Mouse (Mus musculus) forebrain, postnatal 0 days (tissue): ENCODE data around the gene C1ra. TPM values are rescaled to one million over a fixed set of nuclear protein-coding genes. Genes with fewer than 3 reads are reported as not detected.
"Not testable (repeated sequence)": the region's sequence is repeated elsewhere in the genome, so short reads cannot be mapped to it uniquely, and the experiment has no call there.

Experiments used
- ATAC-seq: fragments of 200-750 bp; cut with Nextera tagmentation; 2 replicates; pipeline ENCODE4 v1.8.0; 2017; ENCODE audit warnings: mild to moderate bottlenecking, moderate library complexity
- DNase-seq: peaks from one replicate; pipeline ENCODE4 v3.0.0-alpha.2; 2015
- H3K27ac ChIP-seq: fragments of 300-500 bp; sonication (generic); 2 replicates; pipeline ENCODE4 v1.5.1; 2014; ENCODE audit warnings: low read depth, mild to moderate bottlenecking, antibody characterized with exemption, low read length, moderate library complexity, mixed read lengths
- H3K27me3 ChIP-seq: fragments of 300-500 bp; sonication (generic); 2 replicates; pipeline ENCODE4 v1.6.1; 2014; ENCODE audit warnings: mild to moderate bottlenecking, low read length, mixed read lengths; ENCODE audit not compliant: insufficient read depth
- H3K36me3 ChIP-seq: fragments of 300-500 bp; sonication (generic); 2 replicates; pipeline ENCODE4 v1.6.1; 2014; ENCODE audit warnings: mild to moderate bottlenecking, moderate library complexity; ENCODE audit not compliant: insufficient read depth
- H3K4me1 ChIP-seq: fragments of 300-500 bp; sonication (generic); 2 replicates; pipeline ENCODE4 v1.6.1; 2014; ENCODE audit warnings: antibody characterized with exemption; ENCODE audit not compliant: insufficient read depth
- H3K4me2 ChIP-seq: fragments of 300-500 bp; sonication (generic); 2 replicates; pipeline ENCODE4 v1.6.1; 2014; ENCODE audit warnings: low read depth, mild to moderate bottlenecking, moderate library complexity
- H3K4me3 ChIP-seq: fragments of 300-500 bp; sonication (generic); 2 replicates; pipeline ENCODE4 v1.5.1; 2014; ENCODE audit warnings: low read depth, low read length, mixed read lengths
- H3K9ac ChIP-seq: fragments of 300-500 bp; sonication (generic); 2 replicates; pipeline ENCODE4 v1.6.1; 2014; ENCODE audit warnings: mild to moderate bottlenecking
- H3K9me3 ChIP-seq: fragments of 300-500 bp; sonication (generic); 2 replicates; pipeline ENCODE4 v1.6.1; 2016; ENCODE audit warnings: low read length
- CTCF ChIP-seq: sonication (generic); IDR thresholded peaks from 2 replicates; pipeline ENCODE4 v1.5.1; 2016; ENCODE audit warnings: antibody characterized with exemption, control low read depth, low read depth
- WGBS: fragments of 180-500 bp; shearing (Covaris S2); extraction: QIAGEN DNeasy Blood & Tissue Kit; methylation state at CpG from one replicate; pipeline ENCODE4 v1.1.7; 2014; 5-methylcytosine and 5-hydroxymethylcytosine counted together
- polyA plus RNA-seq: library from polyadenylated mRNA; unstranded; fragments of >200 nt; fragmentation: Nextera tagmentation; extraction: Ambion mirVana; gene quantifications from 2 replicates; pipeline ENCODE4 v1.2.1, GENCODE M21; 2015
- total RNA-seq: library from RNA; depleted of rRNA; stranded (reverse); fragments of >200 nt; gene quantifications from 2 replicates; pipeline ENCODE4 v1.2.3, GENCODE M21; 2014

Gene C1ra
- total and polyA plus RNA-seq, 2 experiments from 2014 or later = 0.58 to 1.1 TPM

GRCm38 (mm10) chr6:124472801-124473200 is 39.4 kb upstream of the C1ra start:
- no peak for DNase-seq
- 38% methylated on average over 6 of the region's 6 CpGs for WGBS

GRCm38 (mm10) chr6:124474621-124475020 is 37.6 kb upstream of the C1ra start:
- H3K4me2 ChIP-seq = no peak overlapping the region
- no peaks in the 10 kb centered on the region for H3K36me3 ChIP-seq
- H3K27ac ChIP-seq = no peak overlapping the region
- no peak overlapping the region for H3K4me3 ChIP-seq
- DNase-seq (no peak), ATAC-seq (no peak)
- WGBS = 88% methylated on average over 11 of the region's 11 CpGs
- TF ChIP-seq CTCF = no peak
- H3K27me3 ChIP-seq = no peaks in the 10 kb centered on the region
- H3K4me1 ChIP-seq = no peaks in the 10 kb centered on the region
- H3K9me3 ChIP-seq = no peaks in the 10 kb centered on the region
- no peak overlapping the region for H3K9ac ChIP-seq

More at GRCm38 (mm10) chr6:124472801-124473200, 39.4 kb upstream of the C1ra start:
- no peak overlapping the region for H3K9ac ChIP-seq
- H3K4me2 ChIP-seq = no peak overlapping the region
- H3K4me1 ChIP-seq = no peaks in the 10 kb centered on the region
- H3K27me3 ChIP-seq = no peaks in the 10 kb centered on the region
- no peak overlapping the region for H3K27ac ChIP-seq
- TF ChIP-seq CTCF = peak; percentile 40; the same call in 1 of the 2 replicates
- H3K4me3 ChIP-seq = no peak overlapping the region
- no peaks in the 10 kb centered on the region for H3K9me3 ChIP-seq
- H3K36me3 ChIP-seq = no peaks in the 10 kb centered on the region
- no peak for ATAC-seq

GRCm38 (mm10) chr6:124475335-124476075 is 36.7 kb upstream of the C1ra start:
- WGBS = 93% methylated on average over 8 of the region's 11 CpGs
- H3K4me2 ChIP-seq, H3K4me3 ChIP-seq, H3K9me3 ChIP-seq, H3K36me3 ChIP-seq, H3K27ac ChIP-seq, DNase-seq, H3K27me3 ChIP-seq, H3K9ac ChIP-seq, ATAC-seq, H3K4me1 ChIP-seq: not testable (repeated sequence)

- no peaks in the 10 kb centered on the region for H3K27me3 ChIP-seq
- TF ChIP-seq CTCF = no peak
- no peaks in the 10 kb centered on the region for H3K4me1 ChIP-seq
- no peak for DNase-seq
- no peak for ATAC-seq
- no peak overlapping the region for H3K4me3 ChIP-seq
- no peak overlapping the region for H3K27ac ChIP-seq
- H3K36me3 ChIP-seq = no peaks in the 10 kb centered on the region
- 73% methylated on average over 7 of the region's 7 CpGs for whole genome bisulfite sequencing
- no peak overlapping the region for H3K9ac ChIP-seq
- no peak overlapping the region for H3K4me2 ChIP-seq
- H3K9me3 ChIP-seq = no peaks in the 10 kb centered on the region
Observed at GRCm38 (mm10) chr6:124476216-124476615, 36.0 kb upstream of the C1ra start.

- Histone ChIP-seq H3K9ac (no peak overlapping the region), H3K4me3 (no peak overlapping the region), H3K4me1 (no peaks in the 10 kb centered on the region), H3K36me3 (no peaks in the 10 kb centered on the region), H3K4me2 (no peak overlapping the region), H3K27ac (no peak overlapping the region), H3K9me3 (no peaks in the 10 kb centered on the region), H3K27me3 (no peaks in the 10 kb centered on the region)
- TF ChIP-seq CTCF = no peak
- 89% methylated on average over 11 of the region's 11 CpGs for WGBS
- ATAC-seq = no peak
- no peak for DNase-seq
Observed at GRCm38 (mm10) chr6:124476796-124477195, 35.4 kb upstream of the C1ra start.

- TF ChIP-seq CTCF = no peak
Observed at GRCm38 (mm10) chr6:124477221-124477655, 35.0 kb upstream of the C1ra start.

GRCm38 (mm10) chr6:124477922-124478651 is 34.1 kb upstream of the C1ra start:
- ATAC-seq = no peak
- no peak for TF ChIP-seq CTCF
- H3K4me1 ChIP-seq = no peaks in the 10 kb centered on the region

More at GRCm38 (mm10) chr6:124477221-124477655, 35.0 kb upstream of the C1ra start:
- Histone ChIP-seq H3K4me1 (no peaks in the 10 kb centered on the region), H3K27me3 (no peaks in the 10 kb centered on the region), H3K9me3 (no peaks in the 10 kb centered on the region), H3K27ac (no peak overlapping the region), H3K4me2 (no peak overlapping the region), H3K9ac (no peak overlapping the region), H3K36me3 (no peaks in the 10 kb centered on the region), H3K4me3 (no peak overlapping the region)
- no peak for DNase-seq
- 78% methylated on average over 5 of the region's 5 CpGs for WGBS
- no peak for ATAC-seq

More at GRCm38 (mm10) chr6:124477922-124478651, 34.1 kb upstream of the C1ra start:
- Histone ChIP-seq H3K27me3 (no peaks in the 10 kb centered on the region), H3K4me3 (no peak overlapping the region), H3K27ac (no peak overlapping the region), H3K4me2 (no peak overlapping the region), H3K9me3 (no peaks in the 10 kb centered on the region), H3K9ac (no peak overlapping the region), H3K36me3 (no peaks in the 10 kb centered on the region)
- WGBS = 81% methylated on average over 17 of the region's 17 CpGs
- no peak for DNase-seq
